Mouse (Mus musculus) neural tube, embryonic 14.5 days (tissue): Measurements from ENCODE around the gene Strada. TPM values are rescaled to one million over a fixed set of nuclear protein-coding genes. Genes with fewer than 3 reads are reported as not detected.
"Not testable (repeated sequence)": the region's sequence is repeated elsewhere in the genome, so short reads cannot be mapped to it uniquely, and the experiment has no call there.

Experiments
- ATAC-seq: fragments of 200-750 bp; cut with Nextera tagmentation; 2 replicates; pipeline ENCODE4 v1.8.0; 2017; ENCODE audit warnings: low read depth, mild to moderate bottlenecking, moderate TSS enrichment, moderate library complexity
- H3K27ac ChIP-seq: fragments of 300-500 bp; sonication (generic); 2 replicates; pipeline ENCODE4 v1.5.1; 2014; ENCODE audit warnings: low read depth, mild to moderate bottlenecking, control low read depth, low read length, moderate library complexity, mixed read lengths
- H3K27me3 ChIP-seq: fragments of 300-500 bp; sonication (generic); 2 replicates; pipeline ENCODE4 v1.6.1; 2014; ENCODE audit warnings: low read length; ENCODE audit not compliant: control insufficient read depth, insufficient read depth
- H3K36me3 ChIP-seq: fragments of 300-500 bp; sonication (generic); 2 replicates; pipeline ENCODE4 v1.6.1; 2014; ENCODE audit warnings: low read length, mixed read lengths; ENCODE audit not compliant: control insufficient read depth, insufficient read depth
- H3K4me1 ChIP-seq: fragments of 300-500 bp; sonication (generic); 2 replicates; pipeline ENCODE4 v1.6.1; 2014; ENCODE audit warnings: low read length; ENCODE audit not compliant: control insufficient read depth, insufficient read depth
- H3K4me2 ChIP-seq: fragments of 300-500 bp; sonication (generic); 2 replicates; pipeline ENCODE4 v1.6.1; 2014; ENCODE audit warnings: mild to moderate bottlenecking, low read depth, low read length, control low read depth
- H3K4me3 ChIP-seq: fragments of 300-500 bp; sonication (generic); 2 replicates; pipeline ENCODE4 v1.5.1; 2014; ENCODE audit warnings: low read depth, low read length, control low read depth, mixed read lengths
- H3K9ac ChIP-seq: fragments of 300-500 bp; sonication (generic); replicated peaks from 2 replicates; pipeline ENCODE4 v1.6.1; 2014; ENCODE audit warnings: low read depth, mild to moderate bottlenecking, control low read depth, low read length, mixed read lengths
- H3K9me3 ChIP-seq: fragments of 300-500 bp; sonication (generic); 2 replicates; pipeline ENCODE4 v1.6.1; 2016; ENCODE audit warnings: low read length; ENCODE audit not compliant: control insufficient read depth
- WGBS: fragments of 180-500 bp; shearing (Covaris S2); extraction: QIAGEN DNeasy Blood & Tissue Kit; methylation state at CpG from one replicate; pipeline ENCODE4 v1.1.7; 2014; 5-methylcytosine and 5-hydroxymethylcytosine counted together
- polyA plus RNA-seq: library from polyadenylated mRNA; unstranded; fragments of >200 nt; fragmentation: Nextera tagmentation; extraction: Ambion mirVana; gene quantifications from 2 replicates; pipeline ENCODE4 v1.2.1, GENCODE M21; 2014

The Strada gene
- polyA plus RNA-seq, 1 experiment from 2014 or later: 34.8 TPM

DNA sequence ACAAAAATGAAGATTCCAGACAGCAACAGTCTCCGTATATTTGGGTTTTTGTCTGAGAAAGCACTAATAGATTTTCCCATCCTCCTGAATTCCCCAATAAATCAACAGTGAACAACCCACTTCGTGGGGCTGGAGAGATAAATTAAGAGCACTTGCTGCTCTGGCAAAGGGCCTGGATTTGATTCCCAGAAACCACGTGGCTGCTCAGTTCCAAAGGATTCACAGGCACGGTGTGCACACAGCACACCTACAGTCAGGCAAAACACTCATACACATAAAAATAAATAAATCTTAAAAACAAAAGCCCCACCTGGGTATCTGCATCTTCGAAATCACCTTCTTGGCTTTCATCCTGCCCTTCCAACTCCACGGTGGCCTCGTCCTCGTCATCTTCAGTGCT lies 10.8 kb upstream of the Strada start:
- ATAC-seq: no peak
- peaks cover 12% of the 10 kb centered on the region for H3K4me1 ChIP-seq
- H3K9ac ChIP-seq: no peak overlapping the region
- no peak overlapping the region for H3K4me2 ChIP-seq
- H3K9me3 ChIP-seq: no peaks in the 10 kb centered on the region
- WGBS: 88% methylated on average over 8 of the region's 8 CpGs
- no peak overlapping the region for H3K27ac ChIP-seq
- peaks cover 37% of the 10 kb centered on the region for H3K36me3 ChIP-seq
- H3K4me3 ChIP-seq: no peak overlapping the region
- no peaks in the 10 kb centered on the region for H3K27me3 ChIP-seq

DNA sequence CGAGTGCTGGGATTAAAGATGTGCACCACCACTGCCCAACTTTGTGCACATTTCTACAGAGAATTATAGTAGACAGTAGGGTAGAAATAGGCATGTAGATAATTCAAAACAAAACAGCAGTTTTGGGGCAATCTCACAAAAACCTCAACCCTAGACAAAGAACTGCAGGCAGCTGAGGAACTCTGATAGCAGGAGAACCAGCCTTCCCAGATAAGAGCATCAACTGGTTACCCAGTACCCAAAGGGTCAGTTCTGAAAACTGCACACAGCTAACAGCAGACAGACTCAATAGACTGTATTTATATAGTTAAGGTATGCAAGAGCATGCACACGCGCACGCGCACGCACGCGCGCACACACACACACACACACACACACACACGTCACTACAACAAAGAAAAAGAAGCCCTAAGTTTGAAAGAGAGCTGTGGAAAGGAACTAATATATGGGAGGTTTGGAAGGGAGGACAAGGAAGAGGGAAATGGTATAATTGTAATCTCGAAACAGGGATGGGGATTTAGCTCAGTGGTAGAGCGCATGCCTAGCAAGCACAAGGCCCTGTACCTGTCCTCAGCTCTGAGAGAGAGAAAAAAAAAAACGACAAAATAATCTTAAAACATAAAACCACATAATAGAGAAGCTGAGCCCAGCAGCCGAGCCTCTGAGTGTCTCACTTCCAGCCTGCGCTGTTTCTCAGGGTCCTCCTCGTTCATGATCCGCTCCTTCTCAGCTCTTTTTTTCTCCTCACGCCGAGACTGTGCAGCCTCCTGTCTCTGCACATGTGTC lies 438 bp downstream of the Strada start:
- 96% methylated on average over 19 of the region's 19 CpGs for WGBS
- no peak overlapping the region for H3K4me3 ChIP-seq
- H3K27ac ChIP-seq: no peak overlapping the region
- H3K9ac ChIP-seq: no peak overlapping the region
- H3K27me3 ChIP-seq: no peaks in the 10 kb centered on the region
- no peaks in the 10 kb centered on the region for H3K4me1 ChIP-seq
- H3K9me3 ChIP-seq: no peaks in the 10 kb centered on the region
- ATAC-seq: no peak
- no peak overlapping the region for H3K4me2 ChIP-seq
- peaks cover 66% of the 10 kb centered on the region for H3K36me3 ChIP-seq

DNA sequence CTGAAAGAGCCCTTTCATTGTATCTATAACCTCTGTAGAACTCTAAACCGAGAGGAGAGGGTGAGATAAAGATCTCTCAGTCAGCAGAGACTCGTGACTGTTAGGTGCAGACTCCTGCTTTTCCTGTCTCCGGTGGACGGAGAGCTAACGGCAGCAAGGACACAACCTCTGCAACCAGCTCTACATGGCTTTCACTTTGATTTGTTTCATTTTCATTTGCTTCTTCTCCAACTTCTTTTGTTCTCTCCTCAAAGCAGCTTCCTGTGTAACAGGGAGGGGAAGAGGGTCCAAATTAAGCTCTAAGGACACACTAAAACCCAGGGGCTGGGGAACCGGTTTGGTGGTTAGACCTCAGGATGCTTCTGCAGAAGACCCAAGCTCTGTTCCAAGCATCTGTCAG lies 1.2 kb downstream of the Strada start:
- Histone ChIP-seq H3K9ac (no peak overlapping the region), H3K9me3 (no peaks in the 10 kb centered on the region), H3K27ac (no peak overlapping the region), H3K4me2 (no peak overlapping the region), H3K36me3 (peaks cover 64% of the 10 kb centered on the region), H3K4me3 (no peak overlapping the region), H3K27me3 (no peaks in the 10 kb centered on the region), H3K4me1 (no peaks in the 10 kb centered on the region)
- WGBS: 85% methylated on average over 6 of the region's 6 CpGs
- ATAC-seq: no peak

DNA sequence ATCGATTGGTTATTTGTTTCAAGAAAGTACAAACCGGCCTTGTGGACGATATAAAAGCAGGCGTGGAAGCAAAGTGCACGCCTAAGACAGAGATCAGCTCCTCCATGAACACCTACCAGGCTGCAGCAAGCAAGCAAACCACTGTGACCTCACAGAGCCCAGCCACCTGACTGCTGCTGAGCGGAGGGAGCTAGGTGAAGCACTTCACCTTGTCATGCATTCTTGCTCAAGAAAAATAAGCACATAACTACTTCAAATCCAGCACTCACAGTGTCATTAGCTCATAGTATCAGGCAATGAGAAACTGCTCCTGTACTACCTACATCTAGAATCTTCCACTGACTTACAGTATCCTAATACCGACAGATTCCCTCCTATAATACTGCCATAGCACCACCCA lies 2.0 kb downstream of the Strada start:
- H3K27ac ChIP-seq, H3K27me3 ChIP-seq, H3K4me1 ChIP-seq, ATAC-seq, H3K4me2 ChIP-seq, H3K4me3 ChIP-seq, H3K9me3 ChIP-seq, H3K9ac ChIP-seq: not testable (repeated sequence)
- WGBS: 94% methylated on average over 7 of the region's 7 CpGs
- H3K36me3 ChIP-seq: peaks cover 56% of the 10 kb centered on the region

DNA sequence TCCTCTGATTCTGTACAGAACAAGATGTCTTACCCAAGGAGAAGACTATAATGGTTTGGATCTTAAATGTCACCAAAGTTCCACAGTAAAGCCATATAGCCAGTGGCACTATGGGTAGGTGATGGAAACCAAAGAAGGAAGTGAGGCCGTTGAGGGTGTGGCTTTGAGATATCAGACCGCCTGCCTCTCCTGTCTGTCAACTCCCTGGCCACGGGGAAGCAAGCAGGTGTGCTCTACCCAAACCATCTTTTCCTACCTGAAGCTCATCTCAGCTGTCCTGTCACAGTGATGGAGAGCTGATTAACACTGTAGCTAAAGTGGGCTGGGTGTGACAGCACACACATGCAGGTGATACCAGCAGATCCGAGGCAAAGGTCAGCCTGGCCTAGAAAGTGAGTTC lies 3.7 kb downstream of the Strada start:
- ATAC-seq: no peak
- Histone ChIP-seq H3K36me3 (peaks cover 41% of the 10 kb centered on the region), H3K27ac (no peak overlapping the region), H3K4me3 (no peak overlapping the region), H3K27me3 (no peaks in the 10 kb centered on the region), H3K4me2 (no peak overlapping the region), H3K9ac (no peak overlapping the region), H3K4me1 (no peaks in the 10 kb centered on the region), H3K9me3 (no peaks in the 10 kb centered on the region)
- WGBS: 90% methylated on average over 4 of the region's 4 CpGs

DNA sequence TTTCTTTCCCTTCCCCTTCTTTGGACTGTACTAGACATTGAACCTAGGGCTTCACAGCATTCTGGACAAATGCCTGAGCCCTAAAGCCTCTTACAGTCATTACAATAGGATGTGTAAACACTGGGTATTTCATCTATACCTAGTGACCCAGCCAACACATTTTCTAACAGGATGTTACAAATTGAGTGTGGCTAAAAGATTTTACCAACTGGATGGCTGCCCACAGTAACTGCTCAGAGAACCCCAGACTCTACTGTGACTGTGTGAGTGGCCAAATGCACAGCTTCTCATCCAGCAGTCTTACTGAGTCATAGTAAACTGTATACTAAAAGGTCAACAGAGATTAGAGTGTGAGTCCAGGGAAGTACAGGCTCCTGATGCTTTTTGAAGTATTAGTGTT lies 6.6 kb downstream of the Strada start:
- H3K4me3 ChIP-seq: no peak overlapping the region
- no peak overlapping the region for H3K4me2 ChIP-seq
- peaks cover 16% of the 10 kb centered on the region; the same call in 1 of the 2 replicates for H3K36me3 ChIP-seq
- no peak overlapping the region for H3K27ac ChIP-seq
- ATAC-seq: no peak
- no peaks in the 10 kb centered on the region for H3K9me3 ChIP-seq
- H3K9ac ChIP-seq: no peak overlapping the region
- no peaks in the 10 kb centered on the region for H3K27me3 ChIP-seq
- peaks cover 2% of the 10 kb centered on the region; the same call in 1 of the 2 replicates for H3K4me1 ChIP-seq

DNA sequence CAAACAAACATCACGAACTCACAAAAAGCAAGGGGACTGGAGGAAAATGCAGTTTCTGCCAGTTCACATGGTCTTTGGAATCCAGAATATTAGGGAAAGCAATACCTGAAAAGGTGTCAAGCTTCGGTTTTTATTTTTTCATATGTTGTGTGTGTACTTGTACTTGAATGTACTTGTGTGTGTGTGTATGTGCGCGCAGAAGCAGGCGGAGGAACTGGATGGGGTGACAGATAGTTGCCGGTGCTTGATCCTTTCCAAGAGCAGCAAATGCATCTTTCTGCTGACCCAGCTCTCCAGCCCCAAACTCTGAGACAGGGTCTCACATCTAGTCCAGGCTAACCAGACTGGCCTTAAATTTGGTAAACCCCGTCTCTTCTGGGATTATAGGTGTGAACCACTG lies 7.1 kb downstream of the Strada start:
- H3K9me3 ChIP-seq: no peaks in the 10 kb centered on the region
- H3K4me2 ChIP-seq: no peak overlapping the region
- peaks cover 2% of the 10 kb centered on the region; the same call in 1 of the 2 replicates for H3K4me1 ChIP-seq
- no peak overlapping the region for H3K9ac ChIP-seq
- H3K27me3 ChIP-seq: no peaks in the 10 kb centered on the region
- no peak overlapping the region for H3K27ac ChIP-seq
- WGBS: 96% methylated on average over 7 of the region's 7 CpGs
- H3K36me3 ChIP-seq: peaks cover 14% of the 10 kb centered on the region; the same call in 1 of the 2 replicates
- H3K4me3 ChIP-seq: no peak overlapping the region
- no peak for ATAC-seq

DNA sequence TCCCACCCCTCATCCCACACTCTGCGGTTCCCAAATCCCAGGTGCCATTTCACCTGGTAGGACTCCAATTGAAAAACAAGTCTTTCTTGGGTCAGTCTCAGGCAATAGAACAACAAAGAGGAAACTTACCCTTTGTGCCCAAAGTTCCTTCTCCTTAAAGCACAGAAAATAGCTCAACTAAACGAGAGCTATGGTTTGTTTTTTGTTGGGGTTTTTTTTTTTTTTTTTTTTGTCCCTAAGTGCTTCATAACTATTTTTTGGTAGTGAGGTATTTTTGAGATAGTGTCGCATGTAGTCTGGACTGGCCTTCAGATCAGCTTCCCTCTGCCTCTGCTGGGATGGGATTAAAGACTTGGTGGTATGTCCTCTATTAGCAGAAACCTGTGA lies 7.8 kb downstream of the Strada start:
- Histone ChIP-seq H3K27ac (peak overlapping the region; percentile 76), H3K4me1 (peaks cover 2% of the 10 kb centered on the region; the same call in 1 of the 2 replicates), H3K4me3 (peak overlapping the region; percentile 72), H3K36me3 (peaks cover 10% of the 10 kb centered on the region; the same call in 1 of the 2 replicates), H3K9me3 (no peaks in the 10 kb centered on the region), H3K9ac (peak overlapping the region; percentile 68; the same call in 1 of the 2 replicates), H3K27me3 (no peaks in the 10 kb centered on the region), H3K4me2 (peak overlapping the region; percentile 86)
- ATAC-seq: no peak
- WGBS: 40% methylated on average over 3 of the region's 3 CpGs

DNA sequence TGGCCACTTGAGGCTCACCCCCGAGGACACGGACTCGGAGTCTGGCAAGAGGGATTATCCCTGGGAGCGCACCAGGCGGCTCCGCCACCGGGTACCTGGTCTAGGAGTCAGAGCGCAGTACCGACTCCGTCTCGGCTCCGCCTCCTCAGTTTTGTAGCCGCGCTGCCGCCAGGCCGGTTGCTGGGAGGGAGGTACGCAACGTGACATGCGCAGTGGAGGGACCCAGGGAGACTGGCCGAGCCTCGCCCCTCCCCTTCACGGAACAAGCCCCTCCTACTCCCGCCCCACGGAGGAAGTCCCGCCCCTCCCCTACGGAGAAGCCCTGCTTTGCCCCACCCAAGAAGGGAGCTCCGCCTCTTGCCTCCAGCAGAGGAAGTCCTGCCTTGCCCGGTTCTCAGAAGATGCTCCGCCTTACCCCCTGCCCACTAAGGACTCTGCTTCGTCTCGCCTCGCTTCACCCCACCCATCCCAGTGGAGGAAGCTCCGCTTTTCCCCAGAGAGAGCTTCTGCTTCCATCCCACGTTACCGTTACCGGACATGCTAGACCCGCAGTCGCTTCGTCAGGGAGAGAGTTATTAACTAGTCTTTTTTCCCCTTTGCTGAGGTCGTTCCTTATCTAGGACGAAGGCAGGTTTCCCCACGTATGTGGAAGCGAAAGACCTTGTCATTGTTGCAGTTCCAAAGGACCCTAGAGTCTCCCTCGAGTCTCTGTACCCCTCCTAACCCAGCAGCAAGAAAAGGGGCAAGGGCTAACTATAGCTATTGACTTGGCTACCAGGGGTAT lies 8.4 kb downstream of the Strada start:
- WGBS: 0% methylated on average over 44 of the region's 44 CpGs
- Histone ChIP-seq H3K27me3 (no peaks in the 10 kb centered on the region), H3K4me3 (peak overlapping the region; percentile 72), H3K27ac (peak overlapping the region; percentile 85), H3K36me3 (peaks cover 10% of the 10 kb centered on the region; the same call in 1 of the 2 replicates), H3K9ac (peak overlapping the region; percentile 72), H3K4me1 (peaks cover 2% of the 10 kb centered on the region; the same call in 1 of the 2 replicates), H3K4me2 (peak overlapping the region; percentile 86), H3K9me3 (no peaks in the 10 kb centered on the region)
- peak; percentile 96 for ATAC-seq
